Mouse (Mus musculus) bone marrow macrophage, adult 2 months (primary cell): ENCODE measurements at regions not wholly inside any gene's neighbourhood (a gene's known extent, or its start where the extent isn't known, plus 50 kb on each side); places are given as distances from the start of the nearest gene placed in this dataset.

Experiments
- CTCF ChIP-seq: IDR thresholded peaks from 2 replicates; pipeline ENCODE4 v1.5.1; 2012; ENCODE audit warnings: low read depth, mild to moderate bottlenecking, low read length, moderate library complexity
- POLR2A ChIP-seq: IDR thresholded peaks from 2 replicates; pipeline ENCODE4 v1.6.1; 2012; ENCODE audit warnings: mild to moderate bottlenecking, low read depth, low read length, borderline replicate concordance

- no peak for TF ChIP-seq CTCF
- TF ChIP-seq POLR2A: no peak
Measured at GRCm38 (mm10) chr16:93294430-93294829, 309.4 kb downstream of the Setd4 start.
